Mouse (Mus musculus): ENCODE measurements around the gene Kxd1. TPM values are rescaled to one million over a fixed set of nuclear protein-coding genes. Genes with fewer than 3 reads are reported as not detected.

Kxd1 gene
- polyA plus RNA-seq, 1 experiment from 2014 or later, result 52.6 TPM

DNA sequence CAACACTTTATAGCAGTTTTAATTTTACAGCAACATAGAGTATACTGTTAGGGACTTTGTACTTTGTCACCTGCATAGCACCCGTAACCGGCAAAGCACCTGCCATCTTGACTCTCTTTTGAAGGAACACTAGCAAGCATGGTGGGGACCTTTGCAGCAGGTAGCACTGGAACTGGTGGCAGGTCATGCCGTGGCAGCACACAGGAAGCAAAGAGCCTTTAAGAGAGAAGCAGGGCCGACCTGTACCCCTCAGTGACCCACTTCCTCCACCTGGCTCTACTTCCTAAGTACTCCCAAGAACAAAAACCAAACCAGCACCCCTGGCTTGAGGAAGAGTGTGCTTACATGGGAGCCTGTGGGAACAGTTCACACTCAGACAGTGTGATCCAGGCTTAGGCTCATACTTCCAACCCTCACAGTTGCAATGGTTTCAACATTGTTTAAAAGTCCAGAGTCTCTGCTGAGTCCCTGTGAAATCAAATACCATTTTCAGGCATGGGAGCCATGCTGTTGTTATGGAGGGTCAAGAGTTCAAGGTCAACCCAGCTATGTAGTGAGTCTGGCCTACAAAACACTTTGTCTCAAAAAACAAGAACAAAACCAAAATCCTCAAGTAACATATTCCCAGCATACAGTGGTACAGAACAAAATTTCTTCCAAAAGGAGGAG, 27.5 kb upstream of the Kxd1 start:
- H3K27me3 ChIP-seq (ENCODE audit: control insufficient read depth, insufficient read depth, low read length), result no peaks in the 10 kb centered on the region
- no peak for DNase-seq
- 96% methylated on average over 4 of the region's 4 CpGs for WGBS
- peaks cover 6% of the 10 kb centered on the region; the same call in 1 of the 2 replicates for H3K36me3 ChIP-seq (ENCODE audit: control insufficient read depth, insufficient read depth, low read length)
- no peak overlapping the region for H3K4me3 ChIP-seq (replicated peaks; ENCODE audit: low read depth, low read length)
- no peaks in the 10 kb centered on the region for H3K9me3 ChIP-seq (ENCODE audit: control insufficient read depth, low read length)
- H3K4me2 ChIP-seq (ENCODE audit: low read length), result no peak overlapping the region
- 0 out of 2 replicates have a peak, but pooled peaks cover 2% of the 10 kb centered on the region for H3K4me1 ChIP-seq (ENCODE audit: control insufficient read depth, insufficient read depth, low read length)
- no peak overlapping the region for H3K9ac ChIP-seq (replicated peaks; ENCODE audit: low read length)
- ATAC-seq (ENCODE audit: low FRiP score, low TSS enrichment), result no peak
- H3K27ac ChIP-seq (replicated peaks; ENCODE audit: low read depth, low read length), result no peak overlapping the region

DNA sequence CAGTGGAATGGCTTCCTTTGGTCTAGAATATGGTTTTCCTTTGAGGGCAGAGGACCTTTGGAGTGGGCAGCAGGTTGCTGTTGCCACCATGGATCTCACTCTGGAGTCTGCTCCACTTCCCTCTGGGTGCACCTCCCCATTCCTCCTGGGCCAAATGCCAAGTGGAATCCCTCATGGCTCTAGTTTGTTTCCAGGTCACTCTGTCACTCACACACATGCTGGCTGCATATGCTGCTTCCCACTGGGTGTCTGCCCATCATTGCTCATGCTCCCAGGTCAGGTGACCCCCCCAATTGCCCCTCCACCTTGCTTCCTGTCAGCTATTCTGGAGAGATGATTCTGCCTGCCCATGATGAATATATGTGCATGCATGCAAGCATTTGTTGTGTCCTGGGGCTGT, 26.0 kb upstream of the Kxd1 start:
- DNase-seq, result peak; percentile 58

DNA sequence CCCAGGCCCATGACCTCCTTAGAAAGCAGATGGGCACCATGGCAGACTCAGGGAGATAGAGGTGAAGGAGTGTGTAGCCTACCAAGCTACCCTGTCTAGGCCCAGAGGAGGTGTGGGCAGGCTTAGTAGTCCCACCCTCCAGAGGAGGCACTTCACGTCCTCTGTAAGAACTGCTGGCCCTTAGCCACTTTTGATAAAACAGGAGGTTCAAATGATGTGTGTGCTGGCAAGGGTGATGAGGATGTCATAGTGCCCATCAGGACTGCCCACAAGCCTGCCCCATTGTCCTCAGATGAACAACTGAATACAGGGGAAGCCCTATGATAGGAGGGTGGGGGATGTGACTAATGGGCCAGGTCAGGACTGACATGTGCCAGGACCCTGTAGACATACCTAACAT, 25.1 kb upstream of the Kxd1 start:
- Histone ChIP-seq H3K9ac (replicated peaks; ENCODE audit: low read length) (no peak overlapping the region), H3K4me2 (ENCODE audit: low read length) (no peak overlapping the region), H3K27me3 (ENCODE audit: control insufficient read depth, insufficient read depth, low read length) (no peaks in the 10 kb centered on the region), H3K4me1 (ENCODE audit: control insufficient read depth, insufficient read depth, low read length) (0 out of 2 replicates have a peak, but pooled peaks cover 2% of the 10 kb centered on the region), H3K27ac (replicated peaks; ENCODE audit: low read depth, low read length) (no peak overlapping the region), H3K36me3 (ENCODE audit: control insufficient read depth, insufficient read depth, low read length) (peaks cover 4% of the 10 kb centered on the region; the same call in 1 of the 2 replicates), H3K4me3 (replicated peaks; ENCODE audit: low read depth, low read length) (no peak overlapping the region), H3K9me3 (ENCODE audit: control insufficient read depth, low read length) (no peaks in the 10 kb centered on the region)
- no peak for DNase-seq
- ATAC-seq (ENCODE audit: low FRiP score, low TSS enrichment), result no peak
- 65% methylated on average over 1 of the region's 1 CpGs for WGBS

More for the DNA sequence above, 26.0 kb upstream of the Kxd1 start:
- H3K4me1 ChIP-seq (ENCODE audit: control insufficient read depth, insufficient read depth, low read length), result 0 out of 2 replicates have a peak, but pooled peaks cover 2% of the 10 kb centered on the region
- no peaks in the 10 kb centered on the region for H3K9me3 ChIP-seq (ENCODE audit: control insufficient read depth, low read length)
- no peak overlapping the region for H3K27ac ChIP-seq (replicated peaks; ENCODE audit: low read depth, low read length)
- H3K36me3 ChIP-seq (ENCODE audit: control insufficient read depth, insufficient read depth, low read length), result peaks cover 4% of the 10 kb centered on the region; the same call in 1 of the 2 replicates
- no peak overlapping the region for H3K9ac ChIP-seq (replicated peaks; ENCODE audit: low read length)
- no peak overlapping the region for H3K4me2 ChIP-seq (ENCODE audit: low read length)
- no peak for ATAC-seq (ENCODE audit: low FRiP score, low TSS enrichment)
- H3K27me3 ChIP-seq (ENCODE audit: control insufficient read depth, insufficient read depth, low read length), result no peaks in the 10 kb centered on the region
- no peak overlapping the region for H3K4me3 ChIP-seq (replicated peaks; ENCODE audit: low read depth, low read length)

DNA sequence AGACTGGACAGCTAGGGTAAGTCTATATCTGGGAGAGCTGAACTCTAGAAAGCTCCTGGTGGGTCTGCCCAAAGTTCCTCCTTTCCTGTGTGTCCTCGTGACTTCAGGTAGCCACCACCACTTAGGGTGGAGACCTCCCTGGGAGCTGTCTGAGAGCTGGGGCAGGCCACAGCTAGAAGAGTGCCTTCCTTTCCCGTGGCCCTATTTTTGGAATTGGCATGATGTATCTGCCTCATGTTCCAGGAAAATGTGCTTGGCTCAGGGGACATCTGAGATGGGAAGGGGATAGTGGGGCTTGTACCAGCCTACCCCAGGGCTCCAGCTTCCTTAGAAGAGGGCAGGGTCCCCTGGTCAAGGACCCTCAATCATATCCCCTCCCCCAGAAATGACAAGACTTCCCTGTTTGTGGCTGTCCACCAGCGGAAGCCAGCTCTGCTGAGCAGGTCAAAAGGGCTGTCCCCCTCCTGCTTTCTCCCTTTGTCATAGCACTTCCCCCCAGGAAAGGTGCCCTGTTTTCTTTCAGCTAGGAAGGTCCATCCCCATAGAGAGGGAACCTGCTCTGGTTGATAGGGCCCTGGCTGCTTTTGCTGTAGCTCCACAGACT, 23.9 kb upstream of the Kxd1 start:
- Histone ChIP-seq H3K4me3 (replicated peaks; ENCODE audit: low read depth, low read length) (no peak overlapping the region), H3K27ac (replicated peaks; ENCODE audit: low read depth, low read length) (no peak overlapping the region), H3K27me3 (ENCODE audit: control insufficient read depth, insufficient read depth, low read length) (no peaks in the 10 kb centered on the region), H3K4me1 (ENCODE audit: control insufficient read depth, insufficient read depth, low read length) (0 out of 2 replicates have a peak, but pooled peaks cover 2% of the 10 kb centered on the region), H3K9me3 (ENCODE audit: control insufficient read depth, low read length) (no peaks in the 10 kb centered on the region), H3K36me3 (ENCODE audit: control insufficient read depth, insufficient read depth, low read length) (no peaks in the 10 kb centered on the region), H3K4me2 (ENCODE audit: low read length) (no peak overlapping the region), H3K9ac (replicated peaks; ENCODE audit: low read length) (no peak overlapping the region)
- whole genome bisulfite sequencing, result 83% methylated on average over 3 of the region's 3 CpGs
- ATAC-seq (ENCODE audit: low FRiP score, low TSS enrichment) (no peak), DNase-seq (no peak)

DNA sequence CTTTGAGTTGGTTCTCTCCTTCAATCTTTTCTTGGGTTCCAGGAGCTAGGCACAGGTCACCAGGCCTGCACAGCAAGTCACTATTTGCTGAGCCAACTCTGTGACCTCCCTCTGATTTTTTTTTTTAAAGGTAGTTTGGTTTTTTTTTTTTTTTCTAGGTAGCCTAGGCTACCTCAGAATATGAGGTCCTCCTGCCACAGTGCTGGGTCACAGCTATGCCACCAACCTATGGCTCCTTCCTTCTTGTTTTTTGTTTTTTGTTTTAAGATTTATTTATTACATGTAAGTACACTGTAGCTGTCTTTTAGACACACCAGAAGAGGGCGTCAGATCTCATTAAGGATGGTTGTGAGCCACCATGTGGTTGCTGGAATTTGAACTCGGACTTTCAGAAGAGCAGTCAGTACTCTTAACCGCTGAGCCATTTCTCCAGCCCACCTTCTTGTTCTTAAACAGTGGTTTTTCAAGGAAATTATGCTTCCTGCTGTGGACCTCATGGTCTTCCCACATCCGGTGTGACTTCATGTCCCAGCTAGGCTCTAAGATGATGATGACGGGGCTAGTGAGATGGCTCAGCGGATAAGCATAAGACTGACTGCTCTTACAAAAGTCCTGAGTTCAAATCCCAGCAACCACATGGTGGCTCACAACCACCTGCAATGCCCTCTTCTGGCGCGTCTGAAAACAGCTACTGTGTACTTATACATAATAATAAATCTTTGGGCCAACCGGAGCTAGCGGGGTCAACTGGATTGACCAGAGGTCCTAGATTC, 21.8 kb upstream of the Kxd1 start:
- Histone ChIP-seq H3K9ac (replicated peaks; ENCODE audit: low read length) (no peak overlapping the region), H3K9me3 (ENCODE audit: control insufficient read depth, low read length) (no peaks in the 10 kb centered on the region), H3K27ac (replicated peaks; ENCODE audit: low read depth, low read length) (no peak overlapping the region), H3K4me3 (replicated peaks; ENCODE audit: low read depth, low read length) (no peak overlapping the region), H3K27me3 (ENCODE audit: control insufficient read depth, insufficient read depth, low read length) (no peaks in the 10 kb centered on the region), H3K36me3 (ENCODE audit: control insufficient read depth, insufficient read depth, low read length) (no peaks in the 10 kb centered on the region; the same call in 1 of the 2 replicates), H3K4me2 (ENCODE audit: low read length) (no peak overlapping the region), H3K4me1 (ENCODE audit: control insufficient read depth, insufficient read depth, low read length) (0 out of 2 replicates have a peak, but pooled peaks cover 2% of the 10 kb centered on the region)
- ATAC-seq (ENCODE audit: low FRiP score, low TSS enrichment) (no peak), DNase-seq (no peak)
- 95% methylated on average over 10 of the region's 10 CpGs for WGBS

DNA sequence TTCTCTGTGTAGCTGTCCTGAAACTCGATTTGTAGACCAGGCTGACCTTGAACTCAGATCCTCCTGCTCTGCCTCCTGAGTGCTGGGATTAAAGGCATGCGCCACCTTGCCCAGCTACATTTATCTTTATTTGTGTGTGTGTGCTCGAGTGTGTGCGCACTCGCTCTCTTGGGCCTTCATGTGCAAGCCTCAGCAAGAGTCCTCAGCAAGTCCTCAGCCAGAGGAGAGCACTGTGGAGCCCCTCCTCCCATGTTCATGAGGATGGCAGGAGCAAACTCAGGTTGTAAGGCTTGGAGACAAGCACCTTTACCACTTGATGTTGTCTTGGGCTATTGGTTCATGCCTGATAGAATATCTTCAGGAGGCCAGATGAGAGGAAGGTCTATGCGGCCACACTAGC, 20.0 kb upstream of the Kxd1 start:
- Histone ChIP-seq H3K36me3 (ENCODE audit: control insufficient read depth, insufficient read depth, low read length) (no peaks in the 10 kb centered on the region; the same call in 1 of the 2 replicates), H3K9ac (replicated peaks; ENCODE audit: low read length) (no peak overlapping the region), H3K4me2 (ENCODE audit: low read length) (no peak overlapping the region), H3K9me3 (ENCODE audit: control insufficient read depth, low read length) (no peaks in the 10 kb centered on the region), H3K27me3 (ENCODE audit: control insufficient read depth, insufficient read depth, low read length) (no peaks in the 10 kb centered on the region), H3K27ac (replicated peaks; ENCODE audit: low read depth, low read length) (no peak overlapping the region), H3K4me3 (replicated peaks; ENCODE audit: low read depth, low read length) (no peak overlapping the region), H3K4me1 (ENCODE audit: control insufficient read depth, insufficient read depth, low read length) (0 out of 2 replicates have a peak, but pooled peaks cover 1% of the 10 kb centered on the region)
- DNase-seq (no peak), ATAC-seq (ENCODE audit: low FRiP score, low TSS enrichment) (no peak)
- 92% methylated on average over 6 of the region's 6 CpGs for WGBS

DNA sequence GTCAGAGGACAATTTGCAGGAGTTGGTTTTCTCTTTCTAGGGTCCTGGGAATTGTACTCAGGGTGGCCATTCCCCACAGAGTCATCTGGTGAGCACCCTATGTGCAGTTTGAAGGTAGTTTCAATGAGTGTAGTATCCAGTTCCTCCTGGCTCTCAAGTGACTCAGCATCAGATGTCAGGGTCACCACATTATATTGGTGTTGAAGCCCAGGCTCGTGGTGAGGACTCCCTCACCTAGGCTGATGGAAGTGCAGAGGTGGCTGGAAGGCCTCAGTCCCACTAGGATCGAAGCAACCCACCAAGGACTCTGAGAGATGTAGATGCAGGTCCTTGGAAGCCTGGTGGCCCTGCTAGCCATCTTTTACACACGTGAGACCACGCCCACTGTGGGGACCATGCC, 18.7 kb upstream of the Kxd1 start:
- ATAC-seq (ENCODE audit: low FRiP score, low TSS enrichment) (no peak), DNase-seq (no peak)
- Histone ChIP-seq H3K27ac (replicated peaks; ENCODE audit: low read depth, low read length) (no peak overlapping the region), H3K4me2 (ENCODE audit: low read length) (no peak overlapping the region), H3K9me3 (ENCODE audit: control insufficient read depth, low read length) (no peaks in the 10 kb centered on the region), H3K4me3 (replicated peaks; ENCODE audit: low read depth, low read length) (no peak overlapping the region), H3K9ac (replicated peaks; ENCODE audit: low read length) (no peak overlapping the region), H3K27me3 (ENCODE audit: control insufficient read depth, insufficient read depth, low read length) (no peaks in the 10 kb centered on the region), H3K4me1 (ENCODE audit: control insufficient read depth, insufficient read depth, low read length) (no peaks in the 10 kb centered on the region), H3K36me3 (ENCODE audit: control insufficient read depth, insufficient read depth, low read length) (no peaks in the 10 kb centered on the region; the same call in 1 of the 2 replicates)
- 90% methylated on average over 4 of the region's 4 CpGs for WGBS

DNA sequence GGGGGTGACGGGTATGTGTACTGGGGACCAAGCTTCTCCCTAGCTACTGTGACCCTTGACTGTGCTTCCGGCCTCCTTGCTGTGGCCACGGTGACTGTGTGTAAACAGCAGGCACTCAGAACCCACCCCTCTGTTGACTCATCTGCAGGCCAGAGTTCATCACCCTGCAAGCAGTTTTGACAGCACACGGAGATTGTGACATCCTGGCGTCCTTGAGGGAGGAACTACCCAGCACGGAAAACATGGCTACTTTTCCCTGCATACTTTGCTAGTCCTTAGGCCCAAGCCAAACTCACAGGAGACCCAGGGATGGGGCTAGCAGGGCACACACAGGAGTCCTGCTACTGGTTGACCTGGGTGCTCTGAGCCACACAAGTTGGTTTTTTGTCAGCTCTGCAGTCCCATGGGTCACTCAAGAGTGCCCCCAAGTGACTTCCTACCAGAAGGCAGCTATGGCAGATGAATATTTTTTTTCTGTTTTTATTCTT, 16.5 kb upstream of the Kxd1 start:
- DNase-seq, result no peak

More for the DNA sequence above, 16.5 kb upstream of the Kxd1 start:
- H3K4me2 ChIP-seq (ENCODE audit: low read length), result no peak overlapping the region
- H3K36me3 ChIP-seq (ENCODE audit: control insufficient read depth, insufficient read depth, low read length), result no peaks in the 10 kb centered on the region; the same call in 1 of the 2 replicates
- peaks cover 12% of the 10 kb centered on the region for H3K4me1 ChIP-seq (ENCODE audit: control insufficient read depth, insufficient read depth, low read length)
- ATAC-seq (ENCODE audit: low FRiP score, low TSS enrichment), result no peak
- no peak overlapping the region for H3K4me3 ChIP-seq (replicated peaks; ENCODE audit: low read depth, low read length)
- no peak overlapping the region for H3K9ac ChIP-seq (replicated peaks; ENCODE audit: low read length)
- no peaks in the 10 kb centered on the region for H3K9me3 ChIP-seq (ENCODE audit: control insufficient read depth, low read length)
- WGBS, result 67% methylated on average over 6 of the region's 6 CpGs
- no peak overlapping the region for H3K27ac ChIP-seq (replicated peaks; ENCODE audit: low read depth, low read length)
- no peaks in the 10 kb centered on the region for H3K27me3 ChIP-seq (ENCODE audit: control insufficient read depth, insufficient read depth, low read length)

Data from midbrain, embryonic 14.5 days (tissue).